Mouse (Mus musculus) kidney, postnatal 0 days (tissue): ENCODE data around the gene Slc12a3. TPM values are rescaled to one million over a fixed set of nuclear protein-coding genes. Genes with fewer than 3 reads are reported as not detected.

ENCODE experiments used
- ATAC-seq: fragments of 200-750 bp; cut with Nextera tagmentation; replicated peaks from 2 replicates; pipeline ENCODE4 v1.8.0; 2017; ENCODE audit warnings: low read depth, moderate number of reproducible peaks, moderate TSS enrichment, moderate library complexity; ENCODE audit not compliant: low FRiP score
- DNase-seq: peaks from one replicate; pipeline ENCODE4 v3.0.0-alpha.2; 2016; ENCODE audit warnings: low spot score
- H3K27ac ChIP-seq: fragments of 300-500 bp; sonication (generic); 2 replicates; pipeline ENCODE4 v1.5.1; 2014; ENCODE audit warnings: mild to moderate bottlenecking
- H3K27me3 ChIP-seq: fragments of 300-500 bp; sonication (generic); 2 replicates; pipeline ENCODE4 v1.6.1; 2014; ENCODE audit warnings: low read length, mixed read lengths; ENCODE audit not compliant: insufficient read depth
- H3K36me3 ChIP-seq: fragments of 300-500 bp; sonication (generic); 2 replicates; pipeline ENCODE4 v1.6.1; 2014; ENCODE audit warnings: low read length, mixed read lengths; ENCODE audit not compliant: insufficient read depth
- H3K4me1 ChIP-seq: fragments of 300-500 bp; sonication (generic); replicated peaks from 2 replicates; pipeline ENCODE4 v1.6.1; 2014; ENCODE audit warnings: antibody characterized with exemption, low read length, mixed read lengths; ENCODE audit not compliant: insufficient read depth
- H3K4me2 ChIP-seq: fragments of 300-500 bp; sonication (generic); 2 replicates; pipeline ENCODE4 v1.6.1; 2014; ENCODE audit warnings: mild to moderate bottlenecking, low read length, moderate library complexity, mixed read lengths
- H3K4me3 ChIP-seq: fragments of 300-500 bp; sonication (generic); replicated peaks from 2 replicates; pipeline ENCODE4 v1.5.1; 2014; ENCODE audit warnings: low read depth, low read length
- H3K9ac ChIP-seq: fragments of 300-500 bp; sonication (generic); 2 replicates; pipeline ENCODE4 v1.6.1; 2014; ENCODE audit warnings: low read depth, low read length
- H3K9me3 ChIP-seq: fragments of 300-500 bp; sonication (generic); replicated peaks from 2 replicates; pipeline ENCODE4 v1.6.1; 2016; ENCODE audit warnings: low read length, inconsistent platforms, mixed read lengths
- CTCF ChIP-seq: IDR thresholded peaks from 2 replicates; pipeline ENCODE4 v1.5.1; 2016; ENCODE audit warnings: antibody characterized with exemption, low read depth, mild to moderate bottlenecking, moderate library complexity
- WGBS: fragments of 180-500 bp; shearing (Covaris S2); extraction: QIAGEN DNeasy Blood & Tissue Kit; methylation state at CpG from one replicate; pipeline ENCODE4 v1.1.7; 2014; 5-methylcytosine and 5-hydroxymethylcytosine counted together
- polyA plus RNA-seq: library from polyadenylated mRNA; unstranded; fragments of >200 nt; fragmentation: Nextera tagmentation; extraction: Ambion mirVana; gene quantifications from 2 replicates; pipeline ENCODE4 v1.2.1, GENCODE M21; 2015

The Slc12a3 gene
- polyA plus RNA-seq, 1 experiment from 2014 or later = 44.6 TPM

DNA sequence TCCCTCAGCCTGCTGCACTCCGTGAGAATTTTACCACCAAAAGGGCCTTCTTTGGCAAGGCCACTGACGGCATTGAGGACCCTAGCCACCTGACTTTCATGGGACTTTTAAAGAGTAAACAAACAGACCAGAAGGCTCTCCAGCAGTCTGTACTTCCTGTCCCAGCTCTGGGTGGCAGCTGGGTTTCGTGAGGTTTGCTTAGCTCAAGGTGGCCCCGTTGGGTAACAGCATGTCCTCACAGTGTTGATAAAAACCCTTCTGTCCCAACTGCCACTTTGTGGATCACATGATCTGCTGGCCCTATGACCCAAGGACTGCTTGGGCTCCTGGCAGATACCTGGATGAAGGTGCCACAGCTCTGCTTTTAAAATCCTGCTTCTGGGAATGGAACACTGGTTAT lies 25.6 kb downstream of the Slc12a3 start:
- H3K4me2 ChIP-seq = no peak overlapping the region
- H3K36me3 ChIP-seq = no peaks in the 10 kb centered on the region
- H3K4me3 ChIP-seq = no peak overlapping the region
- H3K9ac ChIP-seq = no peak overlapping the region
- no peaks in the 10 kb centered on the region for H3K27me3 ChIP-seq
- H3K4me1 ChIP-seq = no peaks in the 10 kb centered on the region
- H3K27ac ChIP-seq = peak overlapping the region; percentile 86
- TF ChIP-seq CTCF = no peak
- 51% methylated on average over 4 of the region's 4 CpGs for WGBS
- no peaks in the 10 kb centered on the region for H3K9me3 ChIP-seq
- ATAC-seq (peak; percentile 26; the same call in 1 of the 2 replicates), DNase-seq (no peak)

DNA sequence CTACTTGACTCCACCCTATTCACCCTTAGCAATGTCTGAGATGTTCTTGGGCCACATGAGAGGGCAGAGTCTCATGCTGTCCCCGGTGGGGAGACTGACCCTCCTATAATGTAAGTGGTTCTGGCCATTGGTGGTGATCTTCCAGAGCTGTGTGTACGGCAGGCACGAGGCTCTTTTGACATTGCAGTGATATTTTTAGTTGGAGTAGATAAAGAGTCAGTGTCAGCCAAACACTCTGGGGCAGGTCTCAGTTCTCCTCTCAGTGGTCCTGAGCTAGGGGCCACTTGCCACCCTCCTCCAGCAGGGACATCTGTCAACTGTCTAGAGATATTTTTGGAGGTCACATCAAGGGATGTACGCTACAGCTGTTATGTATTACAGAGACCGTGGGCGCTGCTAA lies 28.2 kb downstream of the Slc12a3 start:
- no peak overlapping the region for H3K4me3 ChIP-seq
- H3K36me3 ChIP-seq = no peaks in the 10 kb centered on the region
- H3K9ac ChIP-seq = no peak overlapping the region
- no peaks in the 10 kb centered on the region for H3K9me3 ChIP-seq
- H3K27ac ChIP-seq = no peak overlapping the region
- no peaks in the 10 kb centered on the region for H3K4me1 ChIP-seq
- no peak for ATAC-seq
- no peak for DNase-seq
- H3K4me2 ChIP-seq = no peak overlapping the region
- TF ChIP-seq CTCF = no peak
- WGBS = 78% methylated on average over 6 of the region's 6 CpGs
- no peaks in the 10 kb centered on the region for H3K27me3 ChIP-seq

DNA sequence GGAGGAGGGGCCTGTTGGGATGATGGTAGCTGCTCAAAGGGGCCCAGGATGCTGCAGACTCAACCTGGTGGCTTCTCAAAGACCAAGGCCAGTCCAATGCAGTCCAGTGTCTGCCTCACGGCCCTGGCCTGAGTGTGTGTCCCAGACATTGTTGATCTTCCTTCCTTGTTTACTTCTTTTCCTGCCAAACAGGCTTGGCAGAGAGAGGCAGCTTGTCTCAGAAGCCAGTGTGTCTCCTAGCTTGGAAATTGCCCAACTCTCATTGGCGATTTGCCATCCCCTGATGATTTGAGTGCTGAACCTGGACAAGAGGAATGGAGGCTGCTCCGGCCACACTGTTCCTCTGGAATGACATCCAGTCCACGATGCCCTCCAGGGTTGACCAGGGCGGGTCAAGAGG lies 29.5 kb downstream of the Slc12a3 start:
- no peak overlapping the region for H3K4me2 ChIP-seq
- TF ChIP-seq CTCF = no peak
- peaks cover 10% of the 10 kb centered on the region for H3K4me1 ChIP-seq
- no peak overlapping the region for H3K27ac ChIP-seq
- no peak for ATAC-seq
- no peak for DNase-seq
- H3K4me3 ChIP-seq = no peak overlapping the region
- whole genome bisulfite sequencing = 51% methylated on average over 5 of the region's 5 CpGs
- no peaks in the 10 kb centered on the region for H3K36me3 ChIP-seq
- H3K27me3 ChIP-seq = no peaks in the 10 kb centered on the region
- no peaks in the 10 kb centered on the region for H3K9me3 ChIP-seq
- no peak overlapping the region for H3K9ac ChIP-seq

DNA sequence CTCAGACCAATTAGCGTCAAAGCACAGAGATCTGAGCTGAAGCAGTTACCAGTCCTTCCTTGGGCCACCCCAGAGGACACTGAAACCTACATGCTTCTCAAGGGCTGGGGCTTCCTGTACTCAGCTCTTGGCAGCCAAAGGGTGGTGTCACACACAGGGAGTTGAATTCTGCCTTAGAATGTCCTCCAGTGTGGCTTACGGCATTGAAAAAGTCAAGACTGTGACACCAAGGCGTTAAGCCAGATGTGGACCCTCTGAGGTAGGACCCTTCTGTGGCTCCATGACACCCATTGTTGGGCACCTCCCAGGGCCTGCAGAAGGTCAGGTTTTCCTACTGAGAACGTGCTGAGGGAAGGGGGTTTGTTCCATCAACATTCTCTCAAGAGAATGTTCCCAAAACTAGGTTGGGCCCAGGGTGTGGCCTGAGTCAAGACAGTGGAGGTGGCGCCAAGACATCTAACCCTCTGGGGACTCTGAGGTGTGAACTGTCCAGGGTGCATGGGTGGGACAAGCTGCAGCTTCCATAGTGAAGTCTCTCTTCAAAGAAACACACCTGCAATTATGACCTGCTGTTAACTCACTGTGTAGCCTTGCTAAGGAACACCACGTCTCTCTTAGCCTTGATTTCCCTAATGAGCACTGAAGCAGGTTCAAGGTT lies 32.9 kb downstream of the Slc12a3 start:
- Histone ChIP-seq H3K27ac (no peak overlapping the region), H3K9me3 (no peaks in the 10 kb centered on the region), H3K4me3 (no peak overlapping the region), H3K9ac (no peak overlapping the region), H3K36me3 (no peaks in the 10 kb centered on the region), H3K4me1 (peaks cover 14% of the 10 kb centered on the region), H3K4me2 (no peak overlapping the region), H3K27me3 (no peaks in the 10 kb centered on the region)
- TF ChIP-seq CTCF = no peak
- DNase-seq (no peak), ATAC-seq (no peak)
- 90% methylated on average over 6 of the region's 6 CpGs for WGBS

DNA sequence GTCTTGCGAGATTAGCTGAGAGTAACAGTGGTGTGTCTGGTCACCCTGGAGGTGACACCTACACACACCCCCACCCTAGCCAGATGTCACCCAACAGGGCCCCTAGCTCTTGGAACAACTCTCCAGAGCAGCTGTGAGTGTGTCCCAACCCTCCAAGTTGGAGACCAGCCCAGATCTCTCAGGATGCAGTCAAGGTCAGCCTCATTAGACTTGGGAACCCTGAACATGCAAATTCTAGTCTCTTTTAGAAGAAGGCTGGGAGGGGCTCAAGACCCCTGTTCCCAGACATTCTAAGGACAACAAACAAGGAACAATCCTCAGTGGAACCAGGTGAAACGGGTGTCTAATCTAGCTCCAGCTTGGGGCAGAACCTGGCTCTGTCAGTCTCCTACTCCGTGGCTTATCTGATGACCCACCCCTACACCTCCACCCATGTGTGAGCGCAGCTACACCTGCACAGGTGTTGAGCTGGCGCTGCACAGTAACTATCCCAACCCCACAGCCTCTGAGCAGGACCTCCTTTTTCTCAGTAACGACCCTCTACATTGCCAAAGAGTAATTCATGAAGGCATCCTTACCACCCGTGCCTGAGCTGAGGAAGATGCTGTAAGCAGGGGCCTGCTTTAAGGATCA lies 33.7 kb downstream of the Slc12a3 start:
- Histone ChIP-seq H3K9ac (0 out of 2 replicates have a peak overlapping the region, but pooled peaks have one; percentile 4), H3K4me3 (no peak overlapping the region), H3K9me3 (no peaks in the 10 kb centered on the region), H3K27me3 (no peaks in the 10 kb centered on the region), H3K36me3 (no peaks in the 10 kb centered on the region), H3K4me2 (no peak overlapping the region), H3K27ac (peak overlapping the region; percentile 78), H3K4me1 (peaks cover 14% of the 10 kb centered on the region)
- ATAC-seq = no peak
- DNase-seq = no peak
- WGBS = 66% methylated on average over 7 of the region's 7 CpGs
- no peak for TF ChIP-seq CTCF

DNA sequence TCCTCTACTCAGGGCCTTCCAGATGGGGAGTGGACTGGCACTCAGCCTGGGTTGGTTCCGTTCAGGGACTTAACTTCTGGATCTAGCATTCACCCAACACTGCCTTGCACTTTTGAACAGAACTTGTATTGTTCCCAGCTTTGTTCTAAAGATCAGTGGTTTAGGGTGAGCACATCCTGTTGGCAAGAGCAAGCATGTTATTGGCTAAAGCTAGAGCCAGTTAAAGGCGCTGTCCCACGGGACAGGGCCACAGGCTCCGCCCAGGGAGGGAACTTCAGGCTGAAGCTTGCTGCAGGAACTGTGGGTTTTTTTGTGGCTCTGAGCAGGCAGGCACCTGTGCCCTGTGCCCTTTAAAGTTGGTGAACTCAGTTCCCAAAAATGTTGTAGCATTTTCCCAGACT lies 34.3 kb downstream of the Slc12a3 start:
- peaks cover 14% of the 10 kb centered on the region for H3K4me1 ChIP-seq
- no peaks in the 10 kb centered on the region for H3K9me3 ChIP-seq
- no peaks in the 10 kb centered on the region for H3K36me3 ChIP-seq
- WGBS = 44% methylated on average over 4 of the region's 4 CpGs
- ATAC-seq = peak; percentile 82
- no peaks in the 10 kb centered on the region for H3K27me3 ChIP-seq
- no peak for TF ChIP-seq CTCF
- H3K4me2 ChIP-seq = no peak overlapping the region
- H3K27ac ChIP-seq = peak overlapping the region; percentile 78
- H3K4me3 ChIP-seq = no peak overlapping the region
- DNase-seq = peak; percentile 75
- no peak overlapping the region for H3K9ac ChIP-seq
